Mouse (Mus musculus) hindbrain, postnatal 0 days (tissue): ENCODE results near the gene Wbp2. TPM values are rescaled to one million over a fixed set of nuclear protein-coding genes. Genes with fewer than 3 reads are reported as not detected.

Source experiments
- ATAC-seq: fragments of 200-750 bp; cut with Nextera tagmentation; 2 replicates; pipeline ENCODE4 v1.8.0; 2017; ENCODE audit warnings: mild to moderate bottlenecking, moderate TSS enrichment, moderate library complexity
- DNase-seq: peaks from one replicate; pipeline ENCODE4 v3.0.0-alpha.2; 2015; ENCODE audit warnings: low spot score
- H3K27ac ChIP-seq: fragments of 300-500 bp; sonication (generic); 2 replicates; pipeline ENCODE4 v1.5.1; 2014; ENCODE audit warnings: mild to moderate bottlenecking
- H3K27me3 ChIP-seq: fragments of 300-500 bp; sonication (generic); 2 replicates; pipeline ENCODE4 v1.6.1; 2014; ENCODE audit warnings: low read length, mixed read lengths; ENCODE audit not compliant: insufficient read depth
- H3K36me3 ChIP-seq: fragments of 300-500 bp; sonication (generic); 2 replicates; pipeline ENCODE4 v1.6.1; 2014; ENCODE audit warnings: low read length, mixed read lengths; ENCODE audit not compliant: insufficient read depth
- H3K4me1 ChIP-seq: fragments of 300-500 bp; sonication (generic); 2 replicates; pipeline ENCODE4 v1.6.1; 2014; ENCODE audit warnings: antibody characterized with exemption, low read length, mixed read lengths; ENCODE audit not compliant: insufficient read depth
- H3K4me2 ChIP-seq: fragments of 300-500 bp; sonication (generic); 2 replicates; pipeline ENCODE4 v1.6.1; 2014; ENCODE audit warnings: low read depth, mild to moderate bottlenecking, low read length, moderate library complexity, mixed read lengths
- H3K4me3 ChIP-seq: fragments of 300-500 bp; sonication (generic); 2 replicates; pipeline ENCODE4 v1.5.1; 2014; ENCODE audit warnings: low read length
- H3K9ac ChIP-seq: fragments of 300-500 bp; sonication (generic); replicated peaks from 2 replicates; pipeline ENCODE4 v1.6.1; 2014; ENCODE audit warnings: mild to moderate bottlenecking, low read length, moderate library complexity, mixed read lengths
- H3K9me3 ChIP-seq: fragments of 300-500 bp; sonication (generic); 2 replicates; pipeline ENCODE4 v1.6.1; 2016; ENCODE audit warnings: low read length, mixed read lengths
- CTCF ChIP-seq: IDR thresholded peaks from 2 replicates; pipeline ENCODE4 v1.5.1; 2016; ENCODE audit warnings: antibody characterized with exemption, control low read depth, low read depth
- WGBS: fragments of 180-500 bp; shearing (Covaris S2); extraction: QIAGEN DNeasy Blood & Tissue Kit; methylation state at CpG from one replicate; pipeline ENCODE4 v1.1.7; 2014; 5-methylcytosine and 5-hydroxymethylcytosine counted together
- polyA plus RNA-seq: library from polyadenylated mRNA; unstranded; fragments of >200 nt; fragmentation: Nextera tagmentation; extraction: Ambion mirVana; gene quantifications from 2 replicates; pipeline ENCODE4 v1.2.1, GENCODE M21; 2015
- total RNA-seq: library from RNA; depleted of rRNA; stranded (reverse); fragments of >200 nt; gene quantifications from 2 replicates; pipeline ENCODE4 v1.2.3, GENCODE M21; 2014

Gene Wbp2
- total and polyA plus RNA-seq, 2 experiments from 2014 or later = 171 to 234 TPM

GRCm38 (mm10) chr11:116104006-116104646 is 17.3 kb upstream of the Wbp2 start:
- no peak for TF ChIP-seq CTCF
- no peak overlapping the region for H3K4me3 ChIP-seq
- 0 out of 2 replicates have a peak, but pooled peaks cover 12% of the 10 kb centered on the region for H3K4me1 ChIP-seq
- no peaks in the 10 kb centered on the region for H3K9me3 ChIP-seq
- WGBS = 39% methylated on average over 14 of the region's 14 CpGs
- no peaks in the 10 kb centered on the region for H3K36me3 ChIP-seq
- no peak for DNase-seq
- peak overlapping the region; percentile 48; the same call in 1 of the 2 replicates for H3K27ac ChIP-seq
- no peak for ATAC-seq
- no peak overlapping the region for H3K4me2 ChIP-seq
- peaks cover 19% of the 10 kb centered on the region; the same call in 1 of the 2 replicates for H3K27me3 ChIP-seq
- no peak overlapping the region for H3K9ac ChIP-seq

GRCm38 (mm10) chr11:116103572-116103971 is 16.8 kb upstream of the Wbp2 start:
- Histone ChIP-seq H3K9ac (no peak overlapping the region), H3K36me3 (no peaks in the 10 kb centered on the region), H3K9me3 (no peaks in the 10 kb centered on the region), H3K27ac (peak overlapping the region; percentile 48; the same call in 1 of the 2 replicates), H3K4me3 (no peak overlapping the region), H3K27me3 (peaks cover 13% of the 10 kb centered on the region; the same call in 1 of the 2 replicates), H3K4me1 (0 out of 2 replicates have a peak, but pooled peaks cover 12% of the 10 kb centered on the region), H3K4me2 (no peak overlapping the region)
- TF ChIP-seq CTCF = no peak
- no peak for ATAC-seq
- WGBS = 61% methylated on average over 12 of the region's 12 CpGs
- DNase-seq = no peak

- no peaks in the 10 kb centered on the region for H3K36me3 ChIP-seq
- ATAC-seq = no peak
- H3K9ac ChIP-seq = 0 out of 2 replicates have a peak overlapping the region, but pooled peaks have one; percentile 3
- no peak for TF ChIP-seq CTCF
- H3K27ac ChIP-seq = peak overlapping the region; percentile 78
- 39% methylated on average over 3 of the region's 4 CpGs for WGBS
- H3K4me2 ChIP-seq = no peak overlapping the region
- no peak for DNase-seq
- H3K4me3 ChIP-seq = no peak overlapping the region
- H3K4me1 ChIP-seq = 0 out of 2 replicates have a peak, but pooled peaks cover 7% of the 10 kb centered on the region
- H3K27me3 ChIP-seq = 0 out of 2 replicates have a peak, but pooled peaks cover 2% of the 10 kb centered on the region
- no peaks in the 10 kb centered on the region for H3K9me3 ChIP-seq
These were observed 15.7 kb upstream of the Wbp2 start for GRCm38 (mm10) chr11:116102472-116102871.

DNA sequence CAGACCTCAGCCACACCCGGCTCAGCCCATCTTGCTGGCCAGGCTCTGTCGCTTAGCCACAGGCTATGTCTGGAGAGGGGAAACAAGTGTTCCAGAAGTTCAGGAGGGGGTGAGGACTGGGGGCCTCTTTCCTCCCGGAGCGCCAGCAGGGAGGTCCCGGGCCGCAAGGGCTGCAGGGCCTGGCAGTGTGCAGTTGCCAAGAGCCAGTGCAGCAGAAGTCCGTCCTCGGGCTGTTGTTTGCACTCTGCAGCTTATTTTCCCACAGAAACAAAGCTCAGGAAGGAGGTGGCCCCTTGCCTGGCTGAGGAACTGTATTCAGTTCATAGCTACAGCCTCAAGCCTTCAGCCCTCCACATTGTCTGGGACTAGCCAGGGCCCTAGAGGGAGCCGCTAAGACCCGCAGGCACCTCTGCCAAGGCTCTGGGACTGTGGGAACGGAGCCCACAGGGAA is 15.2 kb upstream of the Wbp2 start:
- peak; percentile 85; the same call in 1 of the 2 replicates for ATAC-seq
- no peaks in the 10 kb centered on the region for H3K27me3 ChIP-seq
- peak overlapping the region; percentile 78 for H3K27ac ChIP-seq
- 17% methylated on average over 11 of the region's 11 CpGs for WGBS
- TF ChIP-seq CTCF = no peak; the same call in 1 of the 2 replicates
- H3K4me3 ChIP-seq = no peak overlapping the region
- H3K9me3 ChIP-seq = no peaks in the 10 kb centered on the region
- H3K4me2 ChIP-seq = no peak overlapping the region
- DNase-seq = peak; percentile 69
- H3K36me3 ChIP-seq = no peaks in the 10 kb centered on the region
- H3K4me1 ChIP-seq = 0 out of 2 replicates have a peak, but pooled peaks cover 6% of the 10 kb centered on the region
- 0 out of 2 replicates have a peak overlapping the region, but pooled peaks have one; percentile 3 for H3K9ac ChIP-seq

GRCm38 (mm10) chr11:116100839-116101238 is 14.0 kb upstream of the Wbp2 start:
- TF ChIP-seq CTCF = no peak
- no peak overlapping the region for H3K4me2 ChIP-seq
- H3K27me3 ChIP-seq = no peaks in the 10 kb centered on the region
- 82% methylated on average over 7 of the region's 7 CpGs for WGBS
- no peaks in the 10 kb centered on the region for H3K36me3 ChIP-seq
- H3K4me1 ChIP-seq = 0 out of 2 replicates have a peak, but pooled peaks cover 6% of the 10 kb centered on the region
- H3K9ac ChIP-seq = no peak overlapping the region
- no peak for ATAC-seq
- H3K9me3 ChIP-seq = no peaks in the 10 kb centered on the region
- no peak for DNase-seq
- no peak overlapping the region for H3K4me3 ChIP-seq
- H3K27ac ChIP-seq = peak overlapping the region; percentile 78; the same call in 1 of the 2 replicates

DNA sequence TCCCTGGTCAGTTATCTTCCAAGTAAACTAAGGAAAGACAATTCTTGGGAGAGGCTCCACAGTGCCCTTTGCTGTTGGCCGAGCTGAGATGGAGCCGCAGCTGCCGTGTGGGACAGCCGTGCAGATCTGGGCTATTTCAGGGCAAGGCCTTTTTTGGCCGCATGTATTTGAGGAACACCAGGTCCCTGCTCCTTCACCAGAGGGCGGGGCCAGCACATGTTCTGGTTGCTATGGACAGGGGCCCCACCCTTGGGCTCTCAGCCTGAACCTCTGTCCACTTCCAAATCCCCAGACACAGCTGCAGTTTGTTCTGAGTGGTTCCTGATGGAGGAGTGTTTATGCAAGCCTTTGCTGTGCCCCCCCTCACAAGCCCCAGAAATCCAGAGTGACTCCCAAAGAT is 13.6 kb upstream of the Wbp2 start:
- Histone ChIP-seq H3K27me3 (no peaks in the 10 kb centered on the region), H3K9ac (no peak overlapping the region), H3K9me3 (no peaks in the 10 kb centered on the region), H3K4me3 (no peak overlapping the region), H3K36me3 (no peaks in the 10 kb centered on the region), H3K4me2 (no peak overlapping the region), H3K27ac (no peak overlapping the region), H3K4me1 (0 out of 2 replicates have a peak, but pooled peaks cover 6% of the 10 kb centered on the region)
- ATAC-seq = no peak
- DNase-seq = no peak
- no peak for TF ChIP-seq CTCF
- 78% methylated on average over 6 of the region's 6 CpGs for WGBS

- H3K9me3 ChIP-seq = no peaks in the 10 kb centered on the region
- no peak for TF ChIP-seq CTCF
- no peak overlapping the region for H3K27ac ChIP-seq
- no peak overlapping the region for H3K9ac ChIP-seq
- no peak overlapping the region for H3K4me2 ChIP-seq
- H3K4me1 ChIP-seq = 0 out of 2 replicates have a peak, but pooled peaks cover 6% of the 10 kb centered on the region
- no peak overlapping the region for H3K4me3 ChIP-seq
- ATAC-seq (no peak), DNase-seq (no peak)
- no peaks in the 10 kb centered on the region for H3K36me3 ChIP-seq
- 88% methylated on average over 6 of the region's 6 CpGs for WGBS
- H3K27me3 ChIP-seq = no peaks in the 10 kb centered on the region
These were observed 12.7 kb upstream of the Wbp2 start for GRCm38 (mm10) chr11:116099462-116099861.
